ENCODE assay signal across 24 mouse cellular contexts in genomic region chr13:69239261-69239915, GRCm38 (mm10).
A peak's percentile ranks its signal among the peaks of the same experiment; 100 is the strongest.
DNase-seq lines count a peak whose midpoint lies in the region; ATAC-seq lines count a peak whose summit lies in the region.
"Had no signal": no experiment of that assay in that cellular context is flagged by ENCODE, and none has a peak within 500 bp of the region (broad histone marks: within the 10 kb centered on the region; RNA-seq: fewer than 3 reads in every experiment).

No protein-coding gene starts in this region.

- H3K4me1 ChIP-seq in kidney, embryonic 14.5 days (ENCODE audit: control insufficient read depth, insufficient read depth, low read length), result no peaks in the 10 kb centered on the region
- no peaks in the 10 kb centered on the region for H3K4me1 ChIP-seq in lung, embryonic 16.5 days (replicated peaks; ENCODE audit: control insufficient read depth, insufficient read depth, low read length)
- no peaks in the 10 kb centered on the region; the same call in 1 of the 2 replicates for H3K4me1 ChIP-seq in neural tube, embryonic 15.5 days
- no peaks in the 10 kb centered on the region for H3K4me1 ChIP-seq in intestine, embryonic 16.5 days (ENCODE audit: control insufficient read depth, insufficient read depth, low read length)
- H3K4me1 ChIP-seq: embryonic facial prominence, embryonic 12.5 days; forebrain, embryonic 13.5 days had no signal

- 64% methylated on average over 2 of the region's 2 CpGs for WGBS in kidney, embryonic 14.5 days
- 55% methylated on average over 2 of the region's 2 CpGs for WGBS in lung, embryonic 16.5 days
- WGBS in neural tube, embryonic 15.5 days, result 66% methylated on average over 2 of the region's 2 CpGs
- 56% methylated on average over 2 of the region's 2 CpGs for WGBS in intestine, embryonic 16.5 days

- peak; percentile 21 for DNase-seq in embryo, embryonic 10.5 days (ENCODE audit: low spot score)
- DNase-seq in embryo, embryonic 9.5 days (ENCODE audit: extremely low spot score), result no peak
- peak; percentile 8 for DNase-seq in kidney, postnatal 14 days
- no peak for DNase-seq in layer of hippocampus, adult 18-20 months (ENCODE audit: low spot score in 2 of 2)
- DNase-seq: adrenal gland, postnatal 36 days; cerebellum, adult 11-12 months; cerebellum, postnatal 25 days; gastrocnemius, postnatal 14 days; kidney, adult 11 months; kidney, postnatal 25 days; liver, postnatal 0 days; midbrain, embryonic 14.5 days; spleen, adult 18-20 months; thymus, postnatal 36 days had no signal

- H3K9ac ChIP-seq in kidney, embryonic 14.5 days (ENCODE audit: low read depth, low read length), result no peak overlapping the region
- H3K9ac ChIP-seq in lung, embryonic 16.5 days (ENCODE audit: low read length), result no peak overlapping the region
- H3K9ac ChIP-seq in neural tube, embryonic 15.5 days (replicated peaks), result no peak overlapping the region
- no peak overlapping the region for H3K9ac ChIP-seq in intestine, embryonic 16.5 days (ENCODE audit: low read depth, low read length)
- H3K9ac ChIP-seq: embryonic facial prominence, embryonic 12.5 days; forebrain, embryonic 13.5 days; liver, postnatal 0 days had no signal

- H3K4me3 ChIP-seq in kidney, embryonic 14.5 days (ENCODE audit: low read length), result no peak overlapping the region
- no peak overlapping the region for H3K4me3 ChIP-seq in lung, embryonic 16.5 days (ENCODE audit: low read length)
- no peak overlapping the region for H3K4me3 ChIP-seq in neural tube, embryonic 15.5 days (replicated peaks)
- no peak overlapping the region for H3K4me3 ChIP-seq in intestine, embryonic 16.5 days (ENCODE audit: low read length)
- H3K4me3 ChIP-seq: embryonic facial prominence, embryonic 12.5 days; erythroblast, embryonic 14.5 days; forebrain, embryonic 13.5 days; hindbrain, embryonic 10.5 days had no signal

- H3K36me3 ChIP-seq in kidney, embryonic 14.5 days (ENCODE audit: control insufficient read depth, insufficient read depth, low read length), result no peaks in the 10 kb centered on the region
- H3K36me3 ChIP-seq in lung, embryonic 16.5 days (ENCODE audit: control insufficient read depth, insufficient read depth, low read length), result no peaks in the 10 kb centered on the region
- no peaks in the 10 kb centered on the region for H3K36me3 ChIP-seq in neural tube, embryonic 15.5 days
- H3K36me3 ChIP-seq in intestine, embryonic 16.5 days (ENCODE audit: control insufficient read depth, insufficient read depth, low read length), result no peaks in the 10 kb centered on the region
- H3K36me3 ChIP-seq: embryonic facial prominence, embryonic 12.5 days; hindbrain, embryonic 10.5 days had no signal

- ATAC-seq in kidney, embryonic 14.5 days (ENCODE audit: low FRiP score, low TSS enrichment), result no peak
- peak; percentile 47; the same call in 1 of the 2 replicates for ATAC-seq in lung, embryonic 16.5 days (ENCODE audit: low read depth)
- ATAC-seq in neural tube, embryonic 15.5 days (ENCODE audit: low FRiP score), result peak; percentile 32; the same call in 1 of the 2 replicates
- ATAC-seq in intestine, embryonic 16.5 days, result no peak
- ATAC-seq: CD4-positive, CD25-positive, alpha-beta regulatory T cell, adult 4 months; forebrain, embryonic 13.5 days; hindbrain, postnatal 0 days; liver, postnatal 0 days had no signal

- H3K4me2 ChIP-seq in kidney, embryonic 14.5 days (replicated peaks; ENCODE audit: low read depth, low read length), result no peak overlapping the region
- no peak overlapping the region for H3K4me2 ChIP-seq in lung, embryonic 16.5 days (ENCODE audit: low read depth, low read length)
- no peak overlapping the region for H3K4me2 ChIP-seq in neural tube, embryonic 15.5 days
- no peak overlapping the region for H3K4me2 ChIP-seq in intestine, embryonic 16.5 days (ENCODE audit: low read depth, low read length)
- H3K4me2 ChIP-seq: embryonic facial prominence, embryonic 12.5 days; forebrain, embryonic 13.5 days had no signal

- no peaks in the 10 kb centered on the region for H3K9me3 ChIP-seq in kidney, embryonic 14.5 days (ENCODE audit: control insufficient read depth, low read length)
- H3K9me3 ChIP-seq in lung, embryonic 16.5 days (ENCODE audit: control insufficient read depth, low read length), result no peaks in the 10 kb centered on the region
- no peaks in the 10 kb centered on the region for H3K9me3 ChIP-seq in neural tube, embryonic 15.5 days (replicated peaks)
- H3K9me3 ChIP-seq in intestine, embryonic 16.5 days (ENCODE audit: control insufficient read depth, low read length), result no peaks in the 10 kb centered on the region
- H3K9me3 ChIP-seq: embryonic facial prominence, embryonic 12.5 days; forebrain, embryonic 13.5 days; hindbrain, embryonic 10.5 days had no signal

- H3K27me3 ChIP-seq in kidney, embryonic 14.5 days (ENCODE audit: control insufficient read depth, insufficient read depth, low read length), result no peaks in the 10 kb centered on the region
- no peaks in the 10 kb centered on the region for H3K27me3 ChIP-seq in lung, embryonic 16.5 days (ENCODE audit: control insufficient read depth, insufficient read depth, low read depth, low read length)
- H3K27me3 ChIP-seq in neural tube, embryonic 15.5 days (replicated peaks), result no peaks in the 10 kb centered on the region
- H3K27me3 ChIP-seq in intestine, embryonic 16.5 days (replicated peaks; ENCODE audit: control insufficient read depth, insufficient read depth, low read length), result no peaks in the 10 kb centered on the region
- H3K27me3 ChIP-seq: embryonic facial prominence, embryonic 12.5 days; forebrain, embryonic 13.5 days had no signal

- H3K27ac ChIP-seq in kidney, embryonic 14.5 days (ENCODE audit: low read depth, low read length), result no peak overlapping the region
- no peak overlapping the region for H3K27ac ChIP-seq in lung, embryonic 16.5 days (ENCODE audit: low read length)
- H3K27ac ChIP-seq in neural tube, embryonic 15.5 days (replicated peaks), result no peak overlapping the region
- no peak overlapping the region for H3K27ac ChIP-seq in intestine, embryonic 16.5 days (ENCODE audit: low read length)
- H3K27ac ChIP-seq: embryonic facial prominence, embryonic 12.5 days; forebrain, embryonic 13.5 days; hindbrain, embryonic 10.5 days; hindbrain, postnatal 0 days had no signal

Comparison
In these comparisons a context has a peak if more than half of its experiments do, and no peak if none do; other contexts are left out.
1. DNase-seq: peak in embryo, embryonic 10.5 days (single experiment) and kidney, postnatal 14 days (single experiment); none in embryo, embryonic 9.5 days (single experiment) and layer of hippocampus, adult 18-20 months (0 of 2).
2. ATAC-seq: peak in lung, embryonic 16.5 days (single experiment) and neural tube, embryonic 15.5 days (single experiment); none in kidney, embryonic 14.5 days (single experiment) and intestine, embryonic 16.5 days (single experiment).